Mouse (Mus musculus): ENCODE results near the gene Ift20. TPM values are rescaled to one million over a fixed set of nuclear protein-coding genes. Genes with fewer than 3 reads are reported as not detected.

Gene Ift20
- 116 TPM for polyA plus RNA-seq (2017; shearing (Covaris generic))

GRCm38 (mm10) chr11:78536080-78536689 is at the start of gene Ift20, which contains the start of gene Tnfaip1:
Ift20 (plus strand) TSS chr11:78536361.
Tnfaip1 (minus strand) TSS chr11:78536332.

GRCm38 (mm10) chr11:78497544-78498522 is 38.3 kb upstream of the Ift20 start, which contains the start of gene Sarm1:
Sarm1 (minus strand) TSS chr11:78497754.

GRCm38 (mm10) chr11:78499004-78499403 is 37.2 kb upstream of the Ift20 start, which contains the start of gene Vtn:
Vtn (plus strand) TSS chr11:78499091.

GRCm38 (mm10) chr11:78502909-78503650 is 33.1 kb upstream of the Ift20 start, which contains the start of gene Sebox:
Sebox (plus strand) TSS chr11:78503447.

GRCm38 (mm10) chr11:78512025-78512957 is 23.9 kb upstream of the Ift20 start, which contains the start of the genes Tmem199 and Poldip2:
Tmem199 (minus strand) TSS chr11:78512172.
Poldip2 (plus strand) TSS chr11:78512193.

GRCm38 (mm10) chr11:78550168-78551058 is 14.3 kb downstream of the Ift20 start, which contains the start of gene Tmem97:
Tmem97 (minus strand) TSS chr11:78550777.

Other genes with a start within 250 kb of the Ift20 start
- gene BC030499, start 245.5 kb upstream of the Ift20 start, polyA plus RNA-seq (2017; shearing (Covaris generic)) = 0.38 TPM
- gene Spag5, start 234.8 kb upstream of the Ift20 start, polyA plus RNA-seq (2017; shearing (Covaris generic)) = 1.9 TPM
- gene Aldoc, start 213.4 kb upstream of the Ift20 start, polyA plus RNA-seq (2017; shearing (Covaris generic)) = 5.9 TPM
- gene Pigs, start 207.9 kb upstream of the Ift20 start, polyA plus RNA-seq (2017; shearing (Covaris generic)) = 114 TPM
- 59.7 TPM for gene Unc119, start 192.9 kb upstream of the Ift20 start, polyA plus RNA-seq (2017; shearing (Covaris generic))
- not detected for gene Foxn1, start 149.8 kb upstream of the Ift20 start, polyA plus RNA-seq (2017; shearing (Covaris generic))
- not detected for gene Slc13a2, start 114.1 kb upstream of the Ift20 start, polyA plus RNA-seq (2017; shearing (Covaris generic))
- 2.3 TPM for gene Slc46a1, start 70.7 kb upstream of the Ift20 start, polyA plus RNA-seq (2017; shearing (Covaris generic))
- gene Sarm1, start 38.6 kb upstream of the Ift20 start, polyA plus RNA-seq (2017; shearing (Covaris generic)) = 3.3 TPM
- not detected for gene Vtn, start 37.3 kb upstream of the Ift20 start, polyA plus RNA-seq (2017; shearing (Covaris generic))
- not detected for gene Sebox, start 32.9 kb upstream of the Ift20 start, polyA plus RNA-seq (2017; shearing (Covaris generic))
- gene Tmem199, start 24.2 kb upstream of the Ift20 start, polyA plus RNA-seq (2017; shearing (Covaris generic)) = 45.8 TPM
- gene Poldip2, start 24.2 kb upstream of the Ift20 start, polyA plus RNA-seq (2017; shearing (Covaris generic)) = 50.0 TPM
- 16.3 TPM for gene Tnfaip1, start within 50 bp of the Ift20 start, polyA plus RNA-seq (2017; shearing (Covaris generic))
- 11.9 TPM for gene Tmem97, start 14.4 kb downstream of the Ift20 start, polyA plus RNA-seq (2017; shearing (Covaris generic))
- gene Nlk, start 161.0 kb downstream of the Ift20 start, polyA plus RNA-seq (2017; shearing (Covaris generic)) = 13.8 TPM
- 40.2 TPM for gene Ccnq, start 215.4 kb downstream of the Ift20 start, polyA plus RNA-seq (2017; shearing (Covaris generic))